Mouse (Mus musculus): ENCODE data around the gene Slc5a6.

The Slc5a6 gene

DNA sequence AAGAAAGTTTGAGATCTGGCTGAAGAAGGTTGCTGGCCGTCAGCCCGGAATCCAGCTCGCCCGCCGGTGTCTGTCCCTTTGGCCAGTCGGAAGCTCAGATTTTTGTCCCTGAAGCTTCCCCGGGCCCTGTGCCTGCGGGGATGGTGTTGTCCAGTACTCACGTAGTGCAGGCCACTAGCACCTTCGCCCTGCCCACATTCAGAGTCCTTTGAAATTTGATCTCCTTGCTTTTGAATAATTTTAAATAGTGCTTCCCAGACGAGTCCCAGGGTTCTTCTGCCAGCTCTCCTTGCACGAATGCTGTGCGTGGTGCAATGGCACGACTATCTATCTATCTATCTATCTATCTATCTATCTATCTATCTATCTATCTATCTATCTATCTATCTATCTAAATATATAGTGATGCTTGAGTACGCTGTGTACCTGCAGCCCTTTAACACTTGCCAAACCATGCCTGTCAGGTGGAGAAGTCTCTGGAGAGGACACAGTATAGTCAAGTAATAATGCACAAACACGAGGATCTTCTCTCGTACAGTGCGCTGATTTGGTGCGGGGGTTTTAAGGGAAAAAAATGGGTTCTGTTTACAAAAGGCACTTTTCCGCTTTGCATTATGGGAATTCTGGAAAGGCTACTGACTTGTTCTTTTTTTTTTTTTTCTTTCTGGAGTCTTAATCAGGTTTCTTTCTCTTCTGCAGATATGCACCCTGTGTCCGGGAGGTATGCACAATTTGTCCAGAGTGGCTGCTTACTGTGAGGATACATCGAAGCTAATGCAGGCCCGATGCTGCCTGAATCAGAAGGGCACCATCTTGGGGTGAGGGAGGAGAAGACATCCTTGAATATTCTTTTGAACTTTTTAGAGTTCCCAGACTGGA, at the start of gene Slc5a6:
Gene Slc5a6, minus strand, starts transcription at position 162 of the 879 bp plus-strand sequence.
- DNase-seq = peak; percentile 30

DNA sequence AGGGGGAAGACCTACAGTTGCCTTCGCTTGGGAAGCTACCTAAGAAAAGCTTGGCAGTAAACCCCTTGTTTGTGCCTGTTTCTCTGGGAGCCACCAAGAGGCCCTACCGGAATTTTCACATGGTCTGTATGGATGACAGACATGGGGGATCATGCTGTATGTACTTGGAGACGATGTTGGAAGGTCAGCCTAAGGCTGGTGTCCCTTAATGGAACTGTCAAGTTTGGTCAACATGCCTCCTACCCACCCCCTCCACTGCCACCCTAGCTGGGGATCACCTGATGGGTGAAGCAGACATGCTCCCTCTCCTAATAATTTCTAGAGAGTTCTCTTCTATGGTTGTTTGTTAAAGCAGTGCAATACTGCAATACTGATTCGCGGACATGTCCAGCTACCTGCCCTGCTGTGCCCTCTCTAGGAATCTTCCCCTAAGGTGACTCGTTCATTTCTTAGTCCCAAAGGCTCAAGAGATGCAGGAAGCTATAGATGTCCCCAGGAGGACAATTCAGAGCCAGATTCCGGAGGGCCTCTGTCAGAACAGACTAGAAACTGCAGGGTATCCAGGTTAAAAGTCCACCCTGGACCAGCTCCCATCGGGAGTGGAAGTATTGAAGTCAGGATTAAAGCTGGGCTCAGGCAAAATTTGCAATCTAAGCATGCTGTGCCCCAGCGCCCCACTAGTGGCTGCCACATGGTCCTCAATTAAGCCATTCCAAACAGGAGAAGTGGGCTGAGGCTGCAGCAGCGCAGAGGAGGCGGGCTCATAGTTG, 47.2 kb upstream of the Slc5a6 start:
- DNase-seq = no peak

DNA sequence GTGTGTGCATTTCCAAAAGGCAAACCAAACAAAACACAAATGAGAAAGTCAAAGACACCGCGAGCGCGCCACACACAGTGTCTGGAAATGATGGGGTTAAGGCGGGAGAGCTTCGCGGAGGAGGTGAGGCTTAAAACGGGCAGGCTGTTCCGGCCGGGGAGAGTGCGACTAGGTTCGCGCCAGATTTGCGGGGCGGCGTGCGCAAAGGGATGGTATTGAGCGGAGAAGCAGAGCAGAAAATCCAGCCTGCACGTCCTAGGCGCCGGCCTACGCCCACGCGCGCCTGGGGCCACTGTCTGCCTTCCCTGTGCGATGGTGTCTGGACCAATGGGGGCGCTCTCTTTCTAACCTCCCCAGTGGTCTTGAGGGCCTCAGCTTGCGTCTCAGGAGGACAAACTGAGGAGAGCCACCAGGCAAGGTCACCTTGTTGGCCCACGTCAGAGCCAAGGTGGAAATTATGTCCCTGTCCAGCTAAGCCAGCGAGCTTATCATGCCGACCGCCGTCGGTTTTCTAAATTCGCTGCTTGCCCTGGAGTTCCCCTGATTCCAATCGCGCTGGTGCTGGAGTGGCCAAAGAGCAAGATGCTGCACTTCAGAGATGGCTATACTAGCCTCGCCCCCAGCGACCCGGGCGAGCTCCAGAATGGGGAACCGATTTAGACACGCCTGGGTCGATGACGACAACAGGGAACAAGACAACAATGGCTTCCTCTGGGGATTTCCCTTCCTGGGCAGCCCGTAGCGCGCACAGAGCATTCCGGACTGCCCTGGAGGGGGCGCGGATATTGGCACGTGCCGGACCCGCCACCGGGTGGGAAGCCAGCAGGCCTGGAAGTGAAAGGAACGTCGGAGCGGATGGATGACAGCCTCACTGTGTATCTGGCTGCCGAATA, 46.3 kb upstream of the Slc5a6 start:
- DNase-seq = no peak

DNA sequence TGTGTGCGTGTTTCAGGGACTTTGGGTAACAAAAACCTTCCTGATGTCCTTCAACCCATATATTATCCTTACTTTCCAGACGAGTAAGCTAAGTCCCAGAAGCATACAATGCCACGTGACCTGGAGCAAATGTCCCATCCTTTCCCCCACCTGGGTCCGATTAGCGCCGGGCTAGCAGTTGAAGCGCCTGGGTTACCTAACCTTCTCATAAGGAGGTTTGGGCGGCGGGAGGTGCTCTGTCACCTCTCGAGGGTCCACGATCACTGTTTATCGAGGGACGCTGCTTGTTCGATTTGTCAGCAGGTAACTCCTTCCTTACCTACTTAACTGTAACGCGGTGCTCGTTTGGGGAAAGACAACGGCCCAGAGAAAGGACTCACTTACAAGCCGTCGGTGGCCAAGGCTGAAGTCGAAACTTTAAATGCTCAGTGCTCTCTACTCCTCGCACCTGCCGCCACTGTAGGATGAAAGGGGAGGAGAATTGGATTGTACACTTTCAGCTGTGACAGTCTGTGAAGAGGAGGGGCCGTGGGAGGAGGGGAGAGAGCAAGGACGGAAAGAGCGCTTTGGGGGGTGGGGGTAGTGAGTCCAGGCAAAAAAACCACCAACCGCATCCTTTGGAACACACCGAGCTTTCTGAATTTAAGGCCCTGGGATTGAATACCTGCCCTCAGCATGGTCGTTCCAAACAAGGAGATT, 45.5 kb upstream of the Slc5a6 start:
- no peak for DNase-seq

DNA sequence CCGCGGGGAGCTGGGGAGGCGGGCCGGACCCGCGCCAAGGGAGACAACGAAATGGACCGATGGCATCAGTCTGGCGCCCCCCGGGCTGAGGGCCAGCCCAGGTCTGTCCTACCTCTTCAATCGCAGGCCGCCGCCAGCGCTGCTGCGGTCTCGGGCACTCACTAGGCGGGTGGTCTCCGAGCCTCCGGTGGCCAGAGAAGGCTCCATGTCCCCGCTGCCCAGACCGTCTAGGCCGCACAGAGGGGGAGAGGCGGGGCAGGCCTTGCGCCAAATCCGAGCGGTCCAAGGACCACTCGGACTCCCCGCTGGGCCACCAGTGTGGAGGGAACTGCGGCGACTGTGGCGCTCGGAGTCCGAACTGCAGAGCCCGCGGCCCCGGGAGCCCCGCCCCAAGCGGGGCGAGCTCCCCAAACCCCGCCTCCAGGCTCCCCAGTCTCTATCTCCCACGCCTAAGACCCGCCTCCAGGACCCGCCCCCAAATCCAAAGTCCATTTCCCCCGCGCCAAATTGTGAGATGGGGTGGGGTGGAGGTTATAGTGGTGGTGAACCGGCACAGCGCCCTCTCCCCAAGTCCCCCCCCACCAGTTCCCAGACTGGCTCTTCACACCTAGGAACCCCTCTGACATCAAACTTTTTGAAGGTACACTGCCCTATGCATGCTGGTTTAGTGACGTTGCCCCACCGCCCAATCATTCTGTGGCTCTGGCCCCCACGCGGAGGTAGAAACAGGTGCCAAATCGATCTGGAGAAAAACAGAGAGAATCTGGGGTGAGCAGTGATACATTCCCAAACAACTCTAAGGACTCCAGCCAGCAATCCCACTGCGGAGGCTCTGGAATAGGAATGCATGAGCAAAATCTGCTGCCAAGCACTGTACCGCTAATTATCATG, 44.7 kb upstream of the Slc5a6 start:
- DNase-seq = no peak

DNA sequence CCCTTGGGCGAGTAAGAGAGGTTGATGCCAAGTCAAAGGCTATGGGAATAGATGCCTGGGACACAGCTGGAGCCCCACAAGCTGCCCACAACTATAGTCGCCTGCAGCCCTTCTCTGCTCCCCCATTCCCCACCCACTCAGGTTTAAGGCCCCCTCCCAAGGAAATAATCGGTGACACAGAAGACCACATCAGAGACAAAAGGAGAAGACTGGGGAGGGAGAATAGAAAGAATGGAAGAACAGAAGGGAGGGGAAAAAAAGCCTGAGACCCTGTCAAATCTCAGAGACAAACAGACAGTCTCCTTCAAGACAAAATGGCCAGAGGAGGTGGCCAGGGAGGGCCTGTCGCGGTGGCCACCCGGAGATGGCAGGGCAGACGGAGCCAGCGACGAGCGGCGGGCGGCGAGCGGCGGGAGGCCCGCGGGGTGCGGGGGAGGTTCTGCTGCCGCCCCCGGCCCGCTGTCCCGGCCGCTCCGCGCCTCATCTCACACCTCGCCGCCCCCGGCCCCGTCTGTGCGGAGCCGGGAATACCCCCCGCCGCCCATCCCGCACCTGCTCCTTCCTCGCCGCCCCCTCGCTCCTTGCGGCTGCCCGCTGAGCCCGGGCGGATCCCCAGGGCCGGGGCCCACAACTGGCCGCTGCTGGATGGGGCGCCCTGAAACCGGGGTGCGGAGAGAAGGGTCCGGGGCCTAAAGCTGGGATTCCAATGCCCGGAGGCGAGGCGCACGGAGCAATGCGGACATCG, 43.7 kb upstream of the Slc5a6 start:
- DNase-seq = no peak

DNA sequence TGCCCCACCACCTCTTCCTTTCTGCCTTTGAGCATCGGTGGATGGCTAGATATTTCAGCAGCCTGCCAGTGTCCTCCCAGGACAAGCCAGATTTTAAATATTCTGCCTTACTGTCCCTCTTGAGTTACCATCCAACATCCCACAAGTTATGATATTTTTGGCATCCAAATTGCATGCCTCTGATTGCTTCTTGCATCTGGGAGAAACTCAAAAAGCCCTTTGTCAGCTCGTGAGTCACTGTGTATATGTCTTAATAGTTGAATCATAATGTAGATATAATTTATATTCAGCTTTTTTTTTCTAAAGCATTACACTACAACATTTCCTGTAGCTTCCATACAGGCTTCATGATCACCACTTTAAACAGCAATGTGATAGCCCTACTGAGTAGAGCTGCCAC, 38.4 kb upstream of the Slc5a6 start:
- DNase-seq = no peak

DNA sequence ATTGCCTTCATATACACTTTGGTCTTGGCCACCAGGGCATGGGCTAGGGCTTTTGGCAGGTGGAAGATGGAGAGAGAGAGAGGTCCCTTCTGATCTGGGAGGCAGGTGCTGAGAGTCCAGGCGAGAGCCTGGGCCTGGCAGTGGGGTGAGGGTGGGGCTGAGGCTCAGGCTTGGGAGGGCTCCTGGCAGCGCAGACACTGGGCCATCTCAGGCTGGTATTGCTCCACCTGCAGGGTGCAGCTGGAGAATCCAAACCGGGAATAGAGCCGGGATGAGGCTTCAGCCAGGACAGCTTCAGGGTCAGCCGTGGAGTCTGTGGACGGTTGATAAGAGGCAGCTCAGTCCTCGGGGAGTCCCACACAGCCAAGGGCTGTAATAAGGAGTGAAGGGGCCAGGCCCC, 37.9 kb upstream of the Slc5a6 start:
- no peak for DNase-seq

DNA sequence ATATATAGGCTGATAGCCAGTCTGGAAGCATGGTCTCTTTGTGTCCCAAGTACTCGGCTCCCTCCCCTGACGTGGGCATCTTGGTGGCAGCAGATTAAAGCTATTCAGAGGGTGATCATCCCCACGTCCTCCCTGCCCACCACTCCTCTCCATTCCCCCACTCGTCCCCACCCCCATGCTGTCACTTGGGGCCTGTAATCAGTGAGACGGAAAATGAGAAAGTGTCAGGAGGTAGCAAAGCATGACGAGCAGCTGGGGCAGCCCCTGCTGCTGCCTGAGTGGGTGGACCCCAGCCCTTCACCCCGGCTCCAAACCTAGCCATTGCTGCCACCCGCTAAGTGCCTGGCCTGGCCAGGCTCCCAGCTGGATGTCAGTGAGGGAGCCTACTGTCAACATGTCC, 35.2 kb upstream of the Slc5a6 start:
- no peak for DNase-seq

DNA sequence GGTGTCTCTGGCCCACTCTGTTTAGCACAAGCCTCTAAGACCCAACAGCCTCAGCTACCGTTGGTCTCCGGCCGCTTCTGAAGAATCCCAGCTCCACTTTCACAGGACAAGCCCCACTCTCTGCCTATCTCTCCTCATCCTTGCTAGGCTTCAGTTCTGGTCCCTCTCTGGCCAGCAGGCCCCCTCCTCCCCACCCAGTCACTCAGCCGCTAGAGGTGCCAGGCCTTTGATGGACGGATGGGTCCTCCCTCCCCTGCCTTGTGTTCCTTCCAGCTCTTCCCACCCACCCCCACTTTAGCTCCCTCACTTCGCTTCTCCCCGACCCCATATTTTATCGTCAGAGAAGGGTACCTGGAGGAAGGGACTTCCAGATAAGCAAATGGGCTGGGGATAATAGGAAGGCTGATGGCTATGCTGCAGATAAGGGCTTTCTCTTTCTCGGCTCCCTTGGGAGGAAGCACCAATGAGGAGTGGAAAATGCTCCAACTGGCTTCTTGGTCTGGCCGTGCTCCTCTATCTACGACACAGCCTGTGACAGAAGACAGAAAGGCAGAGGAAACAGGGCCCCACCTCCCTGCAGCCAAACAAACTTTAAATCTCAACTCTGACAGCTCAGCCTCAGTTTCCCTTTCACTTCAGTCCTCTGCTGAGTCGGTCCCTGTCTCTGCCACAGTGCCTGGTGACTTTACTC, 34.4 kb upstream of the Slc5a6 start:
- no peak for DNase-seq

DNA sequence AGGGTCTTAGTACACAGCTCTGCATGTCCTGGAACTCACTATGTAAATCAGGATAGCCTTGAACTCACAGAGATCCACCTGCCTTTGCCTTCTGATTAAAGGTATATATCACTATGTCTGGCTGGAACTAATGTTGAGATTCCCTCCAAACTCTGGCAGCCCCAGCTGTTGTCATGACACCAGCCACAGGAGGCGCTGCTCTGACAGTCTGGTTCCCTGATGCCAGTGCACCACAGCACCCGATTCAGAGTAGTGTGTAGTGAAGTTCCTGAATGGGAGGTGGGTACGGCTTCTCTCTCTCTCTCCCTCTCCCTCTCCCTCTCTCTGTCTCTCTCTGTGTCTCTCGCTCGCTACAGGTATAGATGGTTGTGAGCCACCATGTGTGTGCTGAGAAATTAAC, 33.6 kb upstream of the Slc5a6 start:
- DNase-seq = no peak

DNA sequence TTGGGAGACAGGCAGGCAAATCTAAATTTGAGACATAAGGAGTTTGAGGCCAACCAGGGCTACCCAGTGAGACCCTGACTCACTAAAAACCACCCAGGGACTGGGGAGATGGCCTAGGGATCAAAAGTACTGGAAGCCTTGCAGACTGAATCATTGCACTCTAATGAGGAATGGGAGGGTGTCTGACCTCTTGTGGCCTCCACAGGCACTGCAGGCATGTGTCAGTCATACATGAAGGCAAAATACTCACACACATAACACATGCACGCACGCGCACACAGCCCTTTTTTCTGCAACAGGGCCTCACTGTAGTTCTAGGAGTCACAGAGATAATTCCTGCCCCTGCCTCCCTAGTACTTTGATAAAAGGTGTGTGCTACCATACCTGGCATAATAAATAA, 32.7 kb upstream of the Slc5a6 start:
- no peak for DNase-seq

DNA sequence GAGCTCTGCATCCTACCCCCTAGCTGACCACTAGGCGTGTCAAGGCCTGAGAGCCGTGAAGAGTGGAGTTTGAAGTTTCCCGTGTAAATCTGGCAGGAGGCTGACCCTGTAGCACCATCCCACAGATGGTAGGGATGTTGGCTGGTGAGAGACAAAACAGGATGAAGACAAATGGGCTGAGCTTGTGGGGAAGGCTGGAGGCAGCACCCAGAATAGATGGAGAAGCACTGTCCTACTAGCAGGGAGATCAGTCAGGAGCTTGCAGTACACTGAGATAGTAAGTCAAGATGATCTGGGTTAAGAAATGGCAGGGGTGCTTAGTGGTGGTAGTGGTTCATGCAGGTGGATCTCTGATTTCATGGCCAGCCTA, 32.1 kb upstream of the Slc5a6 start:
- DNase-seq = no peak

DNA sequence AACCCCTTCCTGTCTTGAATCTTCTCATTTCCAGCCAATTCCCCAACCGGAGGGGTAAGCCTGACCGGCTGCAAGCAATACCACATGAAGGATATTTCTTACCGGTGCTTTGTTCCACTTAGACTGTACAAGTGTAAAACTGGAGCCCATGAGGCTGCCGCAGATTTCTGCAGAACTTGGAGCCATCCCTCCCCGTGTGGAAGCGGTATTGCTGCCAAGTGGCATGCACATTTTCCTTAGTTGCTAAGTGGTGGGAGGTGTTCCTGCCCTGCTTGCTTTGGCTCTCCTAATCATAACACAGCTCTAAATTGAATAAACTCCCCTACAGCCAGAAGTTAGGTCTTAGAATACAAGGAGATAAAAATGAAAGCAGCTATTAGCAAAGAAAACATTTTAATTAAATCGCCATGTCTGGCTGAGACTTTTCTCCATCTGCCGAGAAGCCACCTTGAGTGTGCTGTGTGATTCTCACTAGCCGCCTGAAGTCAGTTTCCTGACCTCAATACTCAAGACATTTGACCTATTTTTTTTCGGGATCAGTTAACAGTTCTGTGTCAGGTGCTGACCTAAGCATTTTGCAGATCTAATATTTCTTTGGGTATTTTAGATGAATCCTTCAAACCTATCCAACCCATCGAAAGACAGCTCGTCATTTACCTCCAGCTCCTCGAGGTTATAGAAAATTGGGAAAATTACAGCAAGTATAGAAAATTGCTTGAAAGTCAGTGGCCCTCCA, 31.5 kb upstream of the Slc5a6 start:
- DNase-seq = no peak

DNA sequence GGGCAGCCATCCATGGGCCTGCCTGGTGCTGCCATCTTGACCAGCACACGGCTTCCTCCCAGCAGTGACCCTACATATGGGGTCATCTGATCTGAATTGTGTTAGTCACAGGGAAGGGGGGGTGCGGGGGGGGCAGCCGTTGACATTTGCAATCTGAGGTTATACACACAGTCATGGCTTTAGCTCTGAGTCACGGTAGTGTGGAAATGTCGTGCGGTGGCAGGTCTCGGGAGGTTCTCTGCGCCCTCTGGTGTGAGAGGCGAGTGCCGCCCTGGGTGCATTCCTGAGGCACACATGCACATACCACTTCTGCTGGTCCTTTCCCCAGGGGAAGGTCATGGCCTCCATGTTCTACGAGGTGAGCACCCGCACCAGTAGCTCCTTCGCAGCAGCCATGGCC, 27.6 kb upstream of the Slc5a6 start:
- DNase-seq = no peak

DNA sequence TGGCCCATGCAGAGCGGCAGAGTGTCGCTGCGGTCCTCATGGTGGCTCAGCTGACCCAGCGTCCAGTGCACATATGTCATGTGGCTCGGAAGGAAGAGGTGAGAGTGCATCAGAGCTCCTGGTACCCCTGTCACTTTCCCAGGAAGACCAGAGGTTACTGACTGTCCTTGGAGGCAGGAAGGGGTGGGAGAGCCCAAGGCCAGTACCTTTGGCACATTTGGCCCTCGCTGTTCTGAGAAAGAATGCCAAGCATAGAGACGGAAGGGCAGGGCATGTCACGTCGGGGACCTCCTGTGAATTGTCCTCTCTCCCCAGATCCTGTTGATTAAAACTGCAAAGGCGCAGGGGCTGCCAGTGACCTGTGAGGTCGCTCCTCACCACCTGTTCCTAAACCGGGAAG, 24.5 kb upstream of the Slc5a6 start:
- no peak for DNase-seq

DNA sequence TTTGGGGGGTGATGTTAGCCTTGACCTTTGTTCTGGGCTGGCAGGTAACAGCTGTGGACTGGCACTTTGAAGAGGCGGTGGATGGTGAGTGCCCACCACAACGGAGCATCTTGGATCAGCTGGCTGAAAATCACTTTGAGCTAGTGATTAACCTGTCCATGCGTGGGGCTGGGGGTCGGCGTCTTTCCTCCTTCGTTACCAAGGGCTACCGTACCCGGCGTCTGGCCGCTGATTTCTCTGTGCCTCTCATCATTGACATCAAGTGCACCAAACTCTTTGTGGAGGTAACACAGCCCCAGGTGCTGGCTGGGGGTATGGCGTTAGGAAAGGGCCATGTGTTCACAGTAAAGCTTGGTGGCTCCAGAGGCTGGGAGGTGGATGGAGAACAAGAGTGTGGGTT, 23.1 kb upstream of the Slc5a6 start:
- no peak for DNase-seq

DNA sequence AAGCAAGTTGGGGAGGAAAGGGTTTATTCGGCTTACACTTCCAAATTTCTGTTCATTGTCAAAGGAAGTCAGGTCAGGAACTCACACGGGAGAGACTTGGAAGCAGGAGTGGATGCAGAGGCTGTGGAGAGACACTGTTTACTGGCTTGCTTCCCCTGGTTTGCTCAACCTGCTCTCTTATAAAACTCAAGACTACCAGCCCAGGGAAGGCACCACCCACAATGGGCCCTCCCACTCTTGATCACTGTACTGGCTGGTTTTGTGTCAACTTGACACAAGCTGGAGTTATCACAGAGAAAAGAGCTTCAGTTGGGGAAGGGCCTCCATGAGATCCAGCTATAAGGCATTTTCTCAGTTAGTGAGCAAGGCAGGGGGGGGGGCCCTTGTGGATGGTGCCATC, 22.3 kb upstream of the Slc5a6 start:
- no peak for DNase-seq

DNA sequence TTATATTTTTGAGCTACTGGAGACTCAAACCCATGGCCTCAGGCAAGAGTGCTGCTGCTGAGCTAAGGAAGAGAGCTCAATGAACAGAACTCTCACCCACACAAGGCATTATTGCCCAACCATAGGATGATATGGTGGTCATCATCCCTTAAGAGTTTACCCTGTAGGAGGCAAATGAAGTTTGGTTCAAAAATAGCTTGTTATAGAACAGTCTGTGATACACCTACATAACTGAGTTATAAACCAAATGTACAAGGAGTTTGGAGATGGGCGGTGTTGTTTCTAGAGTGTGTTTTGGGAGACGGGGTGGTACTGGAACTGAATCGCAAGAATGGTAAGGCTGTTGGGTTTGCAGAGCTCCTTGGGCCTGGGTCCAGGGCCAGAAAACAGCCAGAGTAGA, 21.1 kb upstream of the Slc5a6 start:
- no peak for DNase-seq
